ENCODE assay signal across 8 mouse cellular contexts in genomic region chr2:174295900-174296465, GRCm38 (mm10). TPM values are rescaled to one million over a fixed set of nuclear protein-coding genes. Genes with fewer than 3 reads are reported as not detected.
DNase-seq lines count a peak whose midpoint lies in the region; ATAC-seq and TF ChIP-seq lines count a peak whose summit lies in the region.

No protein-coding gene starts in this region.

- no peak overlapping the region for H3K27ac ChIP-seq in spleen, adult 2 months (ENCODE audit: insufficient read depth, low read length)
- no peak overlapping the region for H3K27ac ChIP-seq in embryonic fibroblast, embryonic 13.5 days (ENCODE audit: insufficient read depth, low read length)
- peak overlapping the region; percentile 74 for H3K27ac ChIP-seq in liver, embryonic 11.5 days (ENCODE audit: low read depth, low read length)
- peak overlapping the region; percentile 60; the same call in 1 of the 2 replicates for H3K27ac ChIP-seq in stomach, embryonic 16.5 days (ENCODE audit: low read length)

- H3K36me3 ChIP-seq in spleen, adult 2 months (ENCODE audit: control insufficient read depth, insufficient read depth, low read length): no peaks in the 10 kb centered on the region
- peaks cover 3% of the 10 kb centered on the region; the same call in 1 of the 2 replicates for H3K36me3 ChIP-seq in liver, embryonic 11.5 days (ENCODE audit: control insufficient read depth, insufficient read depth, low read length)
- peaks cover 19% of the 10 kb centered on the region for H3K36me3 ChIP-seq in stomach, embryonic 16.5 days (ENCODE audit: control insufficient read depth, insufficient read depth, low read length)

- H3K4me2 ChIP-seq in liver, embryonic 11.5 days: peak overlapping the region; percentile 79
- peak overlapping the region; percentile 65 for H3K4me2 ChIP-seq in stomach, embryonic 16.5 days (ENCODE audit: low read depth, low read length)

- no peak for TF ChIP-seq CTCF in spleen, adult 2 months (IDR thresholded peaks at IDR 0.05; ENCODE audit: extremely low read depth, insufficient read depth, insufficient read length, insufficient replicate concordance)
- TF ChIP-seq CTCF in embryonic fibroblast, embryonic 13.5 days (IDR thresholded peaks at IDR 0.05; ENCODE audit: borderline replicate concordance, insufficient read depth, low read length): no peak

- H3K9ac ChIP-seq in liver, embryonic 11.5 days (ENCODE audit: low read depth, low read length): peak overlapping the region; percentile 62
- H3K9ac ChIP-seq in stomach, embryonic 16.5 days (ENCODE audit: low read length): peak overlapping the region; percentile 52

- DNase-seq in spleen, adult 2 months (ENCODE audit: low read depth in 1 of 2, low spot score in 2 of 2): no peak
- no peak for DNase-seq in spleen, postnatal 14 days (ENCODE audit: low spot score in 2 of 2)
- peak; percentile 64 for DNase-seq in liver, embryonic 11.5 days (ENCODE audit: low spot score)
- no peak for DNase-seq in thymus, adult 18-20 months

- peaks cover 10% of the 10 kb centered on the region for H3K27me3 ChIP-seq in spleen, adult 2 months (ENCODE audit: control insufficient read depth, insufficient read depth, low read length)
- peaks cover 35% of the 10 kb centered on the region for H3K27me3 ChIP-seq in liver, embryonic 11.5 days (replicated peaks; ENCODE audit: control insufficient read depth, insufficient read depth, low read length)
- H3K27me3 ChIP-seq in stomach, embryonic 16.5 days (ENCODE audit: control insufficient read depth, insufficient read depth, low read length): peaks cover 19% of the 10 kb centered on the region

- WGBS in spleen, adult 2 months: 48% methylated on average over 29 of the region's 29 CpGs
- 54% methylated on average over 29 of the region's 29 CpGs for WGBS in liver, embryonic 11.5 days
- WGBS in stomach, embryonic 16.5 days: 41% methylated on average over 29 of the region's 29 CpGs

- peak overlapping the region; percentile 36 for H3K4me3 ChIP-seq in spleen, adult 2 months (ENCODE audit: extremely low read depth, insufficient read depth, insufficient read length)
- H3K4me3 ChIP-seq in embryonic fibroblast, embryonic 13.5 days (ENCODE audit: insufficient read depth, low read length): peak overlapping the region; percentile 41
- H3K4me3 ChIP-seq in liver, embryonic 11.5 days (ENCODE audit: low read depth, low read length): peak overlapping the region; percentile 62
- peak overlapping the region; percentile 65 for H3K4me3 ChIP-seq in stomach, embryonic 16.5 days (replicated peaks; ENCODE audit: low read length)

- peaks cover 33% of the 10 kb centered on the region for H3K9me3 ChIP-seq in liver, embryonic 11.5 days (ENCODE audit: control insufficient read depth, low read length)
- peaks cover 56% of the 10 kb centered on the region for H3K9me3 ChIP-seq in stomach, embryonic 16.5 days (replicated peaks; ENCODE audit: control insufficient read depth, low read length)

- TF ChIP-seq POLR2A in spleen, adult 2 months (IDR thresholded peaks at IDR 0.05; ENCODE audit: low read depth, low read length): no peak
- TF ChIP-seq POLR2A in embryonic fibroblast, embryonic 13.5 days (IDR thresholded peaks at IDR 0.05; ENCODE audit: low read depth, low read length): no peak

- peak; percentile 13; the same call in 1 of the 2 replicates for ATAC-seq in liver, embryonic 11.5 days (replicated peaks; ENCODE audit: low FRiP score)
- 0 out of 2 replicates have a peak, but pooled peaks have one; percentile 1 for ATAC-seq in stomach, embryonic 16.5 days (ENCODE audit: insufficient read depth, low FRiP score)
- no peak for ATAC-seq in frontal cortex, adult (ENCODE audit: low TSS enrichment)
- ATAC-seq in erythroid progenitor cell, adult 5-6 weeks (replicated peaks; ENCODE audit: low FRiP score, poor library complexity, severe bottlenecking): no peak

- H3K4me1 ChIP-seq in spleen, adult 2 months (ENCODE audit: control insufficient read depth, insufficient read depth, insufficient read length): peaks cover 3% of the 10 kb centered on the region; the same call in 1 of the 2 replicates
- no peaks in the 10 kb centered on the region for H3K4me1 ChIP-seq in embryonic fibroblast, embryonic 13.5 days (ENCODE audit: control insufficient read depth, insufficient read depth, low read length)
- H3K4me1 ChIP-seq in liver, embryonic 11.5 days (replicated peaks; ENCODE audit: control insufficient read depth, insufficient read depth, low read length): peaks cover 12% of the 10 kb centered on the region
- H3K4me1 ChIP-seq in stomach, embryonic 16.5 days (ENCODE audit: control insufficient read depth, insufficient read depth, low read length): peaks cover 20% of the 10 kb centered on the region

RNA-seq across cellular contexts. Expression of gene Gnas, which starts 11.9 kb away (rescaled TPM):
- 515 and 602 TPM in 2 replicates for polyA plus RNA-seq in spleen, adult 2 months (2012; rRNA removed)
- 1,063 and 1,076 TPM in 2 replicates for polyA plus RNA-seq in embryonic fibroblast, embryonic 13.5 days (2011; ENCODE audit: insufficient read length, low read depth, missing spikeins)
- 729 and 742 TPM in 2 replicates for polyA plus RNA-seq in liver, embryonic 11.5 days (2014; fragmentation: Nextera tagmentation; extraction: Ambion mirVana)
- 581 and 721 TPM in 2 replicates for polyA plus RNA-seq in stomach, embryonic 16.5 days (2015; fragmentation: Nextera tagmentation; extraction: Ambion mirVana)
- 338 and 377 TPM in 2 replicates for total RNA-seq in erythroid progenitor cell, adult 5-6 weeks (2015; ENCODE audit: low replicate concordance)
- total RNA-seq in erythroid progenitor cell, adult 5-6 weeks (2017; ENCODE audit: low replicate concordance): 196 and 201 TPM in 2 replicates

RNA-seq across cellular contexts. Expression of gene Gm20721, which starts 50.5 kb away (rescaled TPM):
- 0.09 and 0.16 TPM in 2 replicates for polyA plus RNA-seq in spleen, adult 2 months (2012; rRNA removed)
- 4.3 and 10.6 TPM in 2 replicates for polyA plus RNA-seq in embryonic fibroblast, embryonic 13.5 days (2011; ENCODE audit: insufficient read length, low read depth, missing spikeins)
- 7.3 and 7.7 TPM in 2 replicates for polyA plus RNA-seq in liver, embryonic 11.5 days (2014; fragmentation: Nextera tagmentation; extraction: Ambion mirVana)
- polyA plus RNA-seq in stomach, embryonic 16.5 days (2015; fragmentation: Nextera tagmentation; extraction: Ambion mirVana): 34.1 and 63.1 TPM in 2 replicates
- not detected in 2 replicates for total RNA-seq in erythroid progenitor cell, adult 5-6 weeks (2015; ENCODE audit: low replicate concordance)
- 0.61 and 11.9 TPM in 2 replicates for total RNA-seq in erythroid progenitor cell, adult 5-6 weeks (2017; ENCODE audit: low replicate concordance)

Comparison
In these comparisons a context has a peak if more than half of its experiments do, and no peak if none do; other contexts are left out.
1. H3K27ac ChIP-seq: peak in liver, embryonic 11.5 days (single experiment) and stomach, embryonic 16.5 days (single experiment); none in spleen, adult 2 months (single experiment) and embryonic fibroblast, embryonic 13.5 days (single experiment).
2. ATAC-seq: peak in liver, embryonic 11.5 days (single experiment) and stomach, embryonic 16.5 days (single experiment); none in frontal cortex, adult (single experiment) and erythroid progenitor cell, adult 5-6 weeks (single experiment).
3. Peak in every context shown above with its lines, with median percentiles within 50 percentile points of each other: H3K4me3 ChIP-seq.